Mouse (Mus musculus): ENCODE results near the gene Bex1.

DNA sequence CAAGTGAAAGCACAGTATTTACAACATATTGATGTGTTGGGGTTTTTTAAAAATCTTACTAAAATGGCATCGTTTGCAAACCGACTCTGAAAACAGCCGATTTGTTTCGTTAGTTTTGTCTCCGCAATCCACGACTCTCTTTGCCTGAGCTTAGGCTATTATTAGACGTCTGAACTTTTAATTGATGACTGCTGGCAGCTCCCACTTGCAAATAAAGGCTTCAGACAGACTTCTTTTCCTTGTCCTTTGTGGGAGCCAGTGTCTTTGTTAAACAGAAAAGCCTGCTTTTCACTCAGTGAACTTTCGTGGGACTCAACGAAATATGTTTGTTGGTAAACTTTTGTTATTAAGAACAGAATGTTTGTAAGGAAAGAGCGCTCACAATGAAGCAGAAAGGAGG, 42.5 kb downstream of the Bex1 start:
- TF ChIP-seq USF1 (IDR thresholded peaks at IDR 0.05; ENCODE audit: low read depth): no peak
- no peak for TF ChIP-seq CTCF (IDR thresholded peaks at IDR 0.05; ENCODE audit: control insufficient read depth, insufficient read depth, insufficient read length)
- no peak for TF ChIP-seq MYOG (IDR thresholded peaks at IDR 0.05; ENCODE audit: control insufficient read depth, extremely low read depth, insufficient read length)
- no peak for TF ChIP-seq MAX (IDR thresholded peaks at IDR 0.05)
- TF ChIP-seq CEBPB (IDR thresholded peaks at IDR 0.05; ENCODE audit: low read depth): no peak

Data from C2C12 (cell line).